Comparison of ENCODE assay signal across 7 mouse cellular contexts in the genomic region with DNA sequence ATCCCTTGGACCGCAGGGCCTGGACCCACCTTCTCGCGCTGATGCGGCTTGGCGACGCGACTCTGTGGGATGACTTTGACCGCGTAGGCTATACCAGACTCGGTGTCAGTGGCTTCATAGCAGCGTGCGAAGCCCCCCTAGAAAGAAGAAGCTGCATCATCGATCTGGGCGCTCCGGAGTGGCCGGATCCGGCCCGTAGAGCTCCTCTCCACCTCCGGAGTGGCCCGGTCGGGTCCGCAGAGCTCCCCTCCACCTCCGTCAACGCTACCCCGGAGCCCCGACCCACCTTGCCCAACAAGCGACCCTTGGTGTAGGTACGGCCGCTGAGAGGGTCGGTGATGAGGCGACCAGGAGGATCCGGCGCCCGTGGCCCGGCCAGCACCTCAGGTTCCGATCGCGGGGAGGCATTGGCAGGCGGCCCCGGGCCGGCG. TPM values are rescaled to one million over a fixed set of nuclear protein-coding genes. Genes with fewer than 3 reads are reported as not detected.
DNase-seq lines count a peak whose midpoint lies in the region; ATAC-seq and TF ChIP-seq lines count a peak whose summit lies in the region.

No protein-coding gene starts in this region.

- H3K27me3 ChIP-seq in lung, embryonic 14.5 days (ENCODE audit: insufficient read depth, low read length), result peaks cover 18% of the 10 kb centered on the region
- peaks cover 14% of the 10 kb centered on the region for H3K27me3 ChIP-seq in embryonic facial prominence, embryonic 11.5 days (ENCODE audit: control insufficient read depth, insufficient read depth, low read length)
- H3K27me3 ChIP-seq in hindbrain, embryonic 16.5 days (replicated peaks; ENCODE audit: control insufficient read depth, insufficient read depth, low read length), result no peaks in the 10 kb centered on the region
- H3K27me3 ChIP-seq in midbrain, embryonic 16.5 days (ENCODE audit: control insufficient read depth, insufficient read depth, low read depth, low read length), result no peaks in the 10 kb centered on the region

- peak; percentile 42 for DNase-seq in lung, embryonic 14.5 days
- DNase-seq in lung, postnatal 10 days, result no peak
- DNase-seq in embryonic facial prominence, embryonic 11.5 days (ENCODE audit: low spot score), result peak; percentile 30
- no peak for DNase-seq in cerebellum, postnatal 36 days
- DNase-seq in gastrocnemius, adult 18-20 months (ENCODE audit: low spot score), result no peak

- no peaks in the 10 kb centered on the region for H3K9me3 ChIP-seq in lung, embryonic 14.5 days (ENCODE audit: low read depth, low read length)
- H3K9me3 ChIP-seq in embryonic facial prominence, embryonic 11.5 days (replicated peaks; ENCODE audit: control insufficient read depth, low read length), result no peaks in the 10 kb centered on the region
- H3K9me3 ChIP-seq in hindbrain, embryonic 16.5 days (ENCODE audit: control insufficient read depth, low read length), result no peaks in the 10 kb centered on the region
- no peaks in the 10 kb centered on the region for H3K9me3 ChIP-seq in midbrain, embryonic 16.5 days (replicated peaks; ENCODE audit: control insufficient read depth, low read length, poor library complexity, severe bottlenecking)

- H3K9ac ChIP-seq in lung, embryonic 14.5 days, result peak overlapping the region; percentile 73
- peak overlapping the region; percentile 71 for H3K9ac ChIP-seq in embryonic facial prominence, embryonic 11.5 days (replicated peaks; ENCODE audit: low read length)
- H3K9ac ChIP-seq in hindbrain, embryonic 16.5 days (ENCODE audit: low read depth, low read length), result peak overlapping the region; percentile 92
- peak overlapping the region; percentile 94 for H3K9ac ChIP-seq in midbrain, embryonic 16.5 days (ENCODE audit: low read depth, low read length)

- peak; percentile 51 for ATAC-seq in lung, embryonic 14.5 days (ENCODE audit: insufficient read depth)
- ATAC-seq in embryonic facial prominence, embryonic 11.5 days (replicated peaks; ENCODE audit: insufficient number of reproducible peaks, low FRiP score, low TSS enrichment, low read depth), result peak; percentile 20
- ATAC-seq in hindbrain, embryonic 16.5 days, result peak; percentile 44
- peak; percentile 57 for ATAC-seq in midbrain, embryonic 16.5 days

- H3K36me3 ChIP-seq in lung, embryonic 14.5 days (ENCODE audit: insufficient read depth), result peaks cover 9% of the 10 kb centered on the region; the same call in 1 of the 2 replicates
- no peaks in the 10 kb centered on the region; the same call in 1 of the 2 replicates for H3K36me3 ChIP-seq in embryonic facial prominence, embryonic 11.5 days (replicated peaks; ENCODE audit: control insufficient read depth, insufficient read depth, low read depth, low read length)
- peaks cover 18% of the 10 kb centered on the region for H3K36me3 ChIP-seq in hindbrain, embryonic 16.5 days (ENCODE audit: control insufficient read depth, insufficient read depth, low read length)
- H3K36me3 ChIP-seq in midbrain, embryonic 16.5 days (ENCODE audit: control insufficient read depth, insufficient read depth, low read length), result peaks cover 6% of the 10 kb centered on the region

- H3K4me3 ChIP-seq in lung, embryonic 14.5 days (ENCODE audit: low read depth, low read length), result peak overlapping the region; percentile 85
- peak overlapping the region; percentile 81 for H3K4me3 ChIP-seq in embryonic facial prominence, embryonic 11.5 days (ENCODE audit: low read depth, low read length)
- H3K4me3 ChIP-seq in hindbrain, embryonic 16.5 days (ENCODE audit: low read length), result peak overlapping the region; percentile 80
- H3K4me3 ChIP-seq in midbrain, embryonic 16.5 days (ENCODE audit: low read depth, low read length), result peak overlapping the region; percentile 88

- under 1% methylated on average over 42 of the region's 42 CpGs for WGBS in lung, embryonic 14.5 days
- WGBS in embryonic facial prominence, embryonic 11.5 days, result under 1% methylated on average over 39 of the region's 42 CpGs
- WGBS in hindbrain, embryonic 16.5 days, result under 1% methylated on average over 40 of the region's 42 CpGs
- WGBS in midbrain, embryonic 16.5 days, result under 1% methylated on average over 42 of the region's 42 CpGs

- peak overlapping the region; percentile 100 for H3K4me2 ChIP-seq in lung, embryonic 14.5 days
- peak overlapping the region; percentile 99 for H3K4me2 ChIP-seq in embryonic facial prominence, embryonic 11.5 days (ENCODE audit: low read depth, low read length)
- peak overlapping the region; percentile 84 for H3K4me2 ChIP-seq in hindbrain, embryonic 16.5 days (ENCODE audit: low read length)
- H3K4me2 ChIP-seq in midbrain, embryonic 16.5 days (ENCODE audit: low read length), result peak overlapping the region; percentile 73

- peaks cover 14% of the 10 kb centered on the region; the same call in 1 of the 2 replicates for H3K4me1 ChIP-seq in lung, embryonic 14.5 days (ENCODE audit: insufficient read depth)
- H3K4me1 ChIP-seq in embryonic facial prominence, embryonic 11.5 days (ENCODE audit: control insufficient read depth, insufficient read depth, low read length), result peaks cover 9% of the 10 kb centered on the region; the same call in 1 of the 2 replicates
- H3K4me1 ChIP-seq in hindbrain, embryonic 16.5 days (ENCODE audit: control insufficient read depth, insufficient read depth, low read depth, low read length), result peaks cover 16% of the 10 kb centered on the region
- peaks cover 18% of the 10 kb centered on the region; the same call in 1 of the 2 replicates for H3K4me1 ChIP-seq in midbrain, embryonic 16.5 days (ENCODE audit: control insufficient read depth, insufficient read depth, low read length)

- H3K27ac ChIP-seq in lung, embryonic 14.5 days (ENCODE audit: low read depth), result no peak overlapping the region
- H3K27ac ChIP-seq in embryonic facial prominence, embryonic 11.5 days (replicated peaks; ENCODE audit: low read depth, low read length), result no peak overlapping the region
- H3K27ac ChIP-seq in hindbrain, embryonic 16.5 days (ENCODE audit: low read depth, low read length), result peak overlapping the region; percentile 85
- H3K27ac ChIP-seq in midbrain, embryonic 16.5 days (ENCODE audit: low read length), result peak overlapping the region; percentile 82

- no peak for TF ChIP-seq CTCF in lung, embryonic 14.5 days (IDR thresholded peaks at IDR 0.05; ENCODE audit: low read depth)

RNA-seq across cellular contexts. Expression of a gene that starts 0.4 kb away (rescaled TPM):
- polyA plus RNA-seq in lung, embryonic 14.5 days (2014; fragmentation: Nextera tagmentation; extraction: Ambion mirVana), result 4.2 and 5.1 TPM in 2 replicates
- 4.9 and 7.2 TPM in 2 replicates for polyA plus RNA-seq in embryonic facial prominence, embryonic 11.5 days (2014; fragmentation: Nextera tagmentation; extraction: Ambion mirVana)
- polyA plus RNA-seq in hindbrain, embryonic 16.5 days (2015; fragmentation: Nextera tagmentation; extraction: Ambion mirVana), result 24.0 and 24.8 TPM in 2 replicates
- polyA plus RNA-seq in midbrain, embryonic 16.5 days (2015; fragmentation: Nextera tagmentation; extraction: Ambion mirVana), result 18.7 TPM in 2 replicates
- 1 to 10 TPM in 1 of 2 experiments, under 1 TPM in 1; 0.25 to 1.7 TPM for total RNA-seq in gastrocnemius, adult 18-20 months (2021)

RNA-seq across cellular contexts. Expression of a gene that starts 6.8 kb away (rescaled TPM):
- polyA plus RNA-seq in lung, embryonic 14.5 days (2014; fragmentation: Nextera tagmentation; extraction: Ambion mirVana), result not detected in 2 replicates
- not detected in 2 replicates for polyA plus RNA-seq in embryonic facial prominence, embryonic 11.5 days (2014; fragmentation: Nextera tagmentation; extraction: Ambion mirVana)
- polyA plus RNA-seq in hindbrain, embryonic 16.5 days (2015; fragmentation: Nextera tagmentation; extraction: Ambion mirVana), result 1.5 and 1.8 TPM in 2 replicates
- polyA plus RNA-seq in midbrain, embryonic 16.5 days (2015; fragmentation: Nextera tagmentation; extraction: Ambion mirVana), result 0.46 and 1.1 TPM in 2 replicates
- total RNA-seq in gastrocnemius, adult 18-20 months (2021), result not detected

RNA-seq across cellular contexts. Expression of a gene that starts 7.9 kb away (rescaled TPM):
- polyA plus RNA-seq in lung, embryonic 14.5 days (2014; fragmentation: Nextera tagmentation; extraction: Ambion mirVana), result 6.7 and 7.6 TPM in 2 replicates
- 1.8 and 2.8 TPM in 2 replicates for polyA plus RNA-seq in embryonic facial prominence, embryonic 11.5 days (2014; fragmentation: Nextera tagmentation; extraction: Ambion mirVana)
- 3.9 and 4.9 TPM in 2 replicates for polyA plus RNA-seq in hindbrain, embryonic 16.5 days (2015; fragmentation: Nextera tagmentation; extraction: Ambion mirVana)
- 3.9 and 4.0 TPM in 2 replicates for polyA plus RNA-seq in midbrain, embryonic 16.5 days (2015; fragmentation: Nextera tagmentation; extraction: Ambion mirVana)
- total RNA-seq in gastrocnemius, adult 18-20 months (2021), result 1 to 10 TPM; 1.5 to 2.3 TPM

RNA-seq across cellular contexts. Expression of a gene that starts 22.7 kb away (rescaled TPM):
- polyA plus RNA-seq in lung, embryonic 14.5 days (2014; fragmentation: Nextera tagmentation; extraction: Ambion mirVana), result 1,312 and 1,358 TPM in 2 replicates
- 963 and 976 TPM in 2 replicates for polyA plus RNA-seq in embryonic facial prominence, embryonic 11.5 days (2014; fragmentation: Nextera tagmentation; extraction: Ambion mirVana)
- 320 and 403 TPM in 2 replicates for polyA plus RNA-seq in hindbrain, embryonic 16.5 days (2015; fragmentation: Nextera tagmentation; extraction: Ambion mirVana)
- polyA plus RNA-seq in midbrain, embryonic 16.5 days (2015; fragmentation: Nextera tagmentation; extraction: Ambion mirVana), result 381 and 382 TPM in 2 replicates
- 100 to 1,000 TPM; 498 to 543 TPM for total RNA-seq in gastrocnemius, adult 18-20 months (2021)

RNA-seq across cellular contexts. Expression of a gene that starts 37.5 kb away (rescaled TPM):
- 12.2 and 14.1 TPM in 2 replicates for polyA plus RNA-seq in lung, embryonic 14.5 days (2014; fragmentation: Nextera tagmentation; extraction: Ambion mirVana)
- polyA plus RNA-seq in embryonic facial prominence, embryonic 11.5 days (2014; fragmentation: Nextera tagmentation; extraction: Ambion mirVana), result 2.7 and 5.6 TPM in 2 replicates
- polyA plus RNA-seq in hindbrain, embryonic 16.5 days (2015; fragmentation: Nextera tagmentation; extraction: Ambion mirVana), result 7.8 and 9.6 TPM in 2 replicates
- 7.4 and 9.5 TPM in 2 replicates for polyA plus RNA-seq in midbrain, embryonic 16.5 days (2015; fragmentation: Nextera tagmentation; extraction: Ambion mirVana)
- total RNA-seq in gastrocnemius, adult 18-20 months (2021), result under 1 TPM; 0.21 to 0.52 TPM

Comparison
In these comparisons a context has a peak if more than half of its experiments do, and no peak if none do; other contexts are left out.
1. DNase-seq: peak in lung, embryonic 14.5 days (single experiment) and embryonic facial prominence, embryonic 11.5 days (single experiment); none in lung, postnatal 10 days (single experiment), cerebellum, postnatal 36 days (0 of 2) and gastrocnemius, adult 18-20 months (single experiment).
2. H3K27ac ChIP-seq: peak in hindbrain, embryonic 16.5 days (single experiment) and midbrain, embryonic 16.5 days (single experiment); none in lung, embryonic 14.5 days (single experiment) and embryonic facial prominence, embryonic 11.5 days (single experiment).
3. Peak in every context shown above with its lines, with median percentiles within 50 percentile points of each other: ATAC-seq, H3K4me2 ChIP-seq, H3K4me3 ChIP-seq and H3K9ac ChIP-seq.